Mouse (Mus musculus) megakaryocyte, embryonic 14.5 days (primary cell): ENCODE data around the gene Cyp2r1. TPM values are rescaled to one million over a fixed set of nuclear protein-coding genes. Genes with fewer than 3 reads are reported as not detected.
"Not testable (repeated sequence)": the region's sequence is repeated elsewhere in the genome, so short reads cannot be mapped to it uniquely, and the experiment has no call there.

ENCODE experiments used
- H3K27me3 ChIP-seq: replicated peaks from 2 replicates; pipeline ENCODE3; 2012; ENCODE audit warnings: inconsistent platforms
- H3K36me3 ChIP-seq: replicated peaks from 2 replicates; pipeline ENCODE3; 2012; ENCODE audit warnings: low read length, inconsistent platforms, mixed read lengths
- H3K4me1 ChIP-seq: 2 replicates; pipeline ENCODE4 v1.6.1; 2012; ENCODE audit warnings: inconsistent platforms
- H3K4me3 ChIP-seq: replicated peaks from 2 replicates; pipeline ENCODE3; 2012; ENCODE audit warnings: moderate library complexity, mild to moderate bottlenecking, inconsistent platforms
- H3K9me3 ChIP-seq: 2 replicates; pipeline ENCODE4 v1.6.1; 2012; ENCODE audit warnings: inconsistent platforms
- FLI1 ChIP-seq: IDR thresholded peaks from 2 replicates; pipeline ENCODE4 v1.6.1; 2012; ENCODE audit warnings: low read length, inconsistent platforms, mixed read lengths
- GATA1 ChIP-seq: IDR thresholded peaks from 3 replicates; pipeline ENCODE4 v1.6.1; 2012; ENCODE audit warnings: mixed read lengths, low read length, inconsistent platforms, borderline replicate concordance
- polyA plus RNA-seq: library from polyadenylated mRNA; stranded (reverse); fragments of >175 nt; gene quantifications from 2 replicates; pipeline ENCODE4 v1.2.3, GENCODE M21; 2012; ENCODE audit warnings: low replicate concordance; ENCODE audit not compliant: insufficient read depth

The Cyp2r1 gene
- not detected in 2 replicates for polyA plus RNA-seq

DNA sequence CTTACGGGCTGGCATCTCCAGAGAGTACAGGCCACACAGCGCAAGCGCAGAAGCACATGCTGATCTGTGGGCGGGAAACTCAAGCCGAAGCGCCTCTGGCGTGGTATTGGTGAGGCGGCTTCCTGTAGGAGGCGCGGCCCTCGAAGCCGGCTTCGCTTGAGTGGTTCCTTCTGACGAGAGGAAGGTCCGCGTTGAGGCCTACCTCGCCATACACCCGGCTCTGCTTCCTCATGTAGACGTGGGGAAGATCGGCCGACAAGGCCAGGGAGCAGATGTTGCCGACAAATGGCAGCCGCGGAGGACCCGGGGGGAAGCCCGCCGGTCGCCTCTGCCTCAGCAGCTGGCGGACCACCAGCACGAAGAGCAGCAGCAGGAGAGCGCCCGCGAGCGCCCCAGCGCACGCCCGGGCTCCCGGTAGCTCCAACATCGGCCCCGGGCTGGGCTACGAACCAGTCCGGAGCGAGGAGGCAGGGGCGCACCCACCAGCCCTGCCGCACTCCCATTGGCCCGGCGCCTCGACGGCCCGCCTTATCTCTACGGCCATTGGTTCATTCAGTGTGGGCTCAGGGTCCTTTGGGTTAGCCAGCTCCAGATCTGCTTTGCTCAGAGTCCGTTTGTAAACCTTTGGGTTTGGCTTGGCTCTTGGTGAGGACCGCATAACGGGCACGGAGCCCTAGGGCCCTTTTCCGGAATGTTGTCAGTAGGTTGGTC is at the start of gene Cyp2r1:
Gene Cyp2r1, minus strand, starts transcription at position 442 of the 711 bp plus-strand sequence.
- H3K4me1 ChIP-seq: peaks cover 5% of the 10 kb centered on the region; the same call in 1 of the 2 replicates
- H3K36me3 ChIP-seq: no peaks in the 10 kb centered on the region
- H3K4me3 ChIP-seq: peak within 1 kb of the TSS; percentile 82
- peaks cover 15% of the 10 kb centered on the region for H3K9me3 ChIP-seq
- peaks cover 15% of the 10 kb centered on the region for H3K27me3 ChIP-seq
- TF ChIP-seq GATA1 (no peak), FLI1 (no peak)

- H3K36me3 ChIP-seq, H3K4me3 ChIP-seq, H3K27me3 ChIP-seq, H3K4me1 ChIP-seq, H3K9me3 ChIP-seq: not testable (repeated sequence)
Measured at GRCm38 (mm10) chr7:114594391-114594790, 31.6 kb upstream of the Cyp2r1 start.

GRCm38 (mm10) chr7:114582441-114582840 is 19.7 kb upstream of the Cyp2r1 start:
- no peaks in the 10 kb centered on the region for H3K36me3 ChIP-seq
- no peaks in the 10 kb centered on the region for H3K27me3 ChIP-seq
- no peak for TF ChIP-seq FLI1
- no peak for TF ChIP-seq GATA1
- no peak overlapping the region for H3K4me3 ChIP-seq
- H3K4me1 ChIP-seq: peaks cover 5% of the 10 kb centered on the region; the same call in 1 of the 2 replicates
- H3K9me3 ChIP-seq: no peaks in the 10 kb centered on the region

DNA sequence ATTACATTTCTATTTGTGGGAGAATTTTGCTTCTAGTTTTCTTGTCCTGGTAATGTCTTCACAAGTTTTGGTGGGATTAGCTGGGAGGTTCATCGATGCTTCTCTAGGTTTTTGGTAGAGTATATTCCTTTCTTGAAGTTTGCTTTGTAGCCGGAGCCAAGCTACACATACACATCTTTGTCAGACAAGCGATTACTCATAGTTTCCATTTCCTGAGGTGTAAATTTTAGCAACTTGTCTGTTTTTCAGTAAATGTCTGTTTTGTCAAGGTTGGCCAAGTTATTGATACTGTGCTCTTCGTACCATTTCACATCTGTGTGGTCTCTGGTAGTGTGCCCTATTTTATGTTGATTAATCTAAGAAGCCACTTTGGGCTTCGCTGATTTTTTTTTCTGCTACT is 18.4 kb upstream of the Cyp2r1 start:
- TF ChIP-seq FLI1 (no peak), GATA1 (no peak)
- peaks cover 14% of the 10 kb centered on the region for H3K4me1 ChIP-seq
- no peaks in the 10 kb centered on the region for H3K36me3 ChIP-seq
- H3K9me3 ChIP-seq: no peaks in the 10 kb centered on the region
- no peak overlapping the region for H3K4me3 ChIP-seq
- peaks cover 2% of the 10 kb centered on the region for H3K27me3 ChIP-seq

GRCm38 (mm10) chr7:114580426-114580825 is 17.7 kb upstream of the Cyp2r1 start:
- TF ChIP-seq GATA1: no peak
- TF ChIP-seq FLI1: no peak
- H3K27me3 ChIP-seq: peaks cover 2% of the 10 kb centered on the region

GRCm38 (mm10) chr7:114577665-114578064 is 14.9 kb upstream of the Cyp2r1 start:
- Histone ChIP-seq H3K4me1 (peaks cover 16% of the 10 kb centered on the region), H3K4me3 (no peak overlapping the region), H3K36me3 (no peaks in the 10 kb centered on the region), H3K9me3 (peaks cover 13% of the 10 kb centered on the region), H3K27me3 (peaks cover 4% of the 10 kb centered on the region)
- TF ChIP-seq FLI1: no peak
- TF ChIP-seq GATA1: no peak

More at GRCm38 (mm10) chr7:114580426-114580825, 17.7 kb upstream of the Cyp2r1 start:
- Histone ChIP-seq H3K9me3 (no peaks in the 10 kb centered on the region), H3K4me3 (no peak overlapping the region), H3K4me1 (peaks cover 16% of the 10 kb centered on the region), H3K36me3 (no peaks in the 10 kb centered on the region)

DNA sequence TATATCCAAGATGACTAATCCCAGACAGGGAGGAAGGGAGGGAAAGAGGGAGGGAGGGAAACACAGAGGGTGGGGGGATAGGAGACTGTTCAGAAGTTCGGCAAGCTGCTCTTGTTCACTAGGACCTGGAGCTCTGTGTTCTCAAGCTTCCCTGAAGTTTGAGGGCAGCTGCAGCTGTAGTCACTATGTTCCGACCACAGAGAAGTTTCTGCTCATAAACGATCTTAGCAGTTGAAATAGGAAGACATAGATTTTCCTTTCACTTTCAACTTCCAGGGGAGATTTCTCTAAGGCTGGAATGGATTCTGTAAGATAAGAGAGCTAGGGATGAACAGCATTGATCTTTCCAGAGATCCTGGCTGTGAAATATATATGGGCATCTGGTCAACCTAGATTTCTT is 14.2 kb upstream of the Cyp2r1 start:
- peaks cover 12% of the 10 kb centered on the region for H3K4me1 ChIP-seq
- H3K36me3 ChIP-seq: no peaks in the 10 kb centered on the region
- TF ChIP-seq GATA1 (no peak), FLI1 (no peak)
- H3K27me3 ChIP-seq: peaks cover 4% of the 10 kb centered on the region
- H3K4me3 ChIP-seq: peak overlapping the region; percentile 64
- H3K9me3 ChIP-seq: peaks cover 13% of the 10 kb centered on the region

DNA sequence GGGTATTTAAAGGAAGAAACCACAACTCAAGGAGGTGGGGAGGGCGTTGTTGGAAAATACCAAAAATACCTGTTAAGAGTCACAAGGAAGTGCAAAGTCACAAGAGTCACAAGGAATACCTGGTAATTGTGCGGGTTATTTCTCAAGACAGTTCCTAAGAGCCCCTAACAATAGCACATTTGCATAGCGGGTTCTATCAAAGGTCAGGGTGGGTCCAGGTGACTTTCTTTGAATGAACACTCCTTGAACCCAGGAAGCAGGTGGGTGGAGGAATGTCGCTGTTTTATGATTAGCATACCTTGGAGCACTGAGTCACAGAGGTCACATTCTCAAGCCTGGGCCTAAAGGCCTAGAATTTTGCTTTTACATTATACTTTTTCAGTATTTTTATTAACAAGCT is 11.1 kb upstream of the Cyp2r1 start:
- not testable (repeated sequence) for H3K36me3 ChIP-seq, H3K4me3 ChIP-seq, H3K27me3 ChIP-seq
- H3K4me1 ChIP-seq: peaks cover 11% of the 10 kb centered on the region
- H3K9me3 ChIP-seq: peaks cover 13% of the 10 kb centered on the region

DNA sequence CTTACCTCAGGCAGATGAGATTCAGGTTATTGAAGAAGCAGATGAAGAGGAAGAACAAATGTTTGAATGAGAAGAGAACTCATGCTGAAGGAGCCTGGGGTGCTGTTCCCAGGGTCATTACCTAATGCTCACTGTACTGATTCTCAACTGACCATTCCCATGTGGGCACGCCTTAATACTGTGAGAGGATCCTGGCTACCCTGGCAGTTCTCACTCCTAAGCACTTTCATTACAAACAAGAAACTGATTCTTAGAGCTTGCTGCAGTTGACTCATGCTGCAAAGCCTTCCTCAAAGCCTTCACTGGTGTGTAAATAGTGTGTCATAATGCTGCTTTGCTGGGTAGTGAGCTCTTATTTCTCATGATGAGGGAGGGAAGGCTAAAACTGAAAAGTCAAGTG is 26.6 kb downstream of the Cyp2r1 start:
- H3K4me3 ChIP-seq: no peak overlapping the region
- H3K36me3 ChIP-seq: peaks cover 18% of the 10 kb centered on the region
- no peak for TF ChIP-seq GATA1
- H3K9me3 ChIP-seq: no peaks in the 10 kb centered on the region
- no peaks in the 10 kb centered on the region for H3K27me3 ChIP-seq
- no peaks in the 10 kb centered on the region for H3K4me1 ChIP-seq

DNA sequence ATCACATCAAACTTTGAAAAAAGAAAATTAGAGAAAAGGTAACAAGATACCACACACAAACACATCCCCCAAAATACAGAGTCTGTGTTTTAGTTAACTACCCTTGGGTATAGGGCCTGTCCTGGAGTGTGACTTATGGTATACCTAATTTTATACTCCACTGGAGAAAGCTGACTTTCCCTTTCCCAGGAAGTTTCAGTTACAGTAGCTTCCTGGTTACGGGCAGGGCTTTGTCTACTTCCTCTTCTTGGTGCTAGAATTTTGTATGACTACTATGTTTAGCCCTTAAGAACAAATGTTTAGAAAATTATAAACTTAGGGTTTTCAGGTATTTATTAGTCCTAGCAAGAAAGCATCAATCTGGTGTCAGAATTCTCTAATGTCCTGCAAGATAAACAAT is 36.5 kb downstream of the Cyp2r1 start:
- Histone ChIP-seq H3K4me1 (no peaks in the 10 kb centered on the region), H3K36me3 (peaks cover 12% of the 10 kb centered on the region), H3K27me3 (no peaks in the 10 kb centered on the region), H3K4me3 (no peak overlapping the region), H3K9me3 (no peaks in the 10 kb centered on the region)
- no peak for TF ChIP-seq GATA1
- no peak for TF ChIP-seq FLI1

GRCm38 (mm10) chr7:114520122-114520521 is 42.6 kb downstream of the Cyp2r1 start:
- Histone ChIP-seq H3K27me3 (no peaks in the 10 kb centered on the region), H3K36me3 (peaks cover 10% of the 10 kb centered on the region), H3K4me3 (peak overlapping the region; percentile 1), H3K9me3 (no peaks in the 10 kb centered on the region), H3K4me1 (no peaks in the 10 kb centered on the region)
- TF ChIP-seq GATA1 (no peak), FLI1 (no peak)
